Mouse (Mus musculus): ENCODE measurements around the gene Stam2. TPM values are rescaled to one million over a fixed set of nuclear protein-coding genes. Genes with fewer than 3 reads are reported as not detected.

Stam2 gene
- polyA plus RNA-seq (2012; rRNA removed) = 21.5 and 22.2 TPM in 2 replicates

GRCm38 (mm10) chr2:52742256-52743158 is at the start of gene Stam2:
TSS of gene Stam2 (minus strand) at chr2:52742281.

GRCm38 (mm10) chr2:52676023-52676912 is 65.8 kb downstream of the Stam2 start, which contains the start of gene Cacnb4:
TSS of gene Cacnb4 (minus strand) at chr2:52676831.

Other genes starting within 250 kb of the Stam2 start
- gene Cacnb4, start 65.5 kb downstream of the Stam2 start, polyA plus RNA-seq (2012; rRNA removed) = 8.5 and 9.1 TPM in 2 replicates
- 43.9 and 52.9 TPM in 2 replicates for gene Fmnl2, start 115.6 kb upstream of the Stam2 start, polyA plus RNA-seq (2012; rRNA removed)